Mouse (Mus musculus): ENCODE measurements around the gene Chd4. TPM values are rescaled to one million over a fixed set of nuclear protein-coding genes. Genes with fewer than 3 reads are reported as not detected.

Gene Chd4
- total and polyA plus RNA-seq, 3 experiments, result 93.0 to 232 (median 173) TPM

DNA sequence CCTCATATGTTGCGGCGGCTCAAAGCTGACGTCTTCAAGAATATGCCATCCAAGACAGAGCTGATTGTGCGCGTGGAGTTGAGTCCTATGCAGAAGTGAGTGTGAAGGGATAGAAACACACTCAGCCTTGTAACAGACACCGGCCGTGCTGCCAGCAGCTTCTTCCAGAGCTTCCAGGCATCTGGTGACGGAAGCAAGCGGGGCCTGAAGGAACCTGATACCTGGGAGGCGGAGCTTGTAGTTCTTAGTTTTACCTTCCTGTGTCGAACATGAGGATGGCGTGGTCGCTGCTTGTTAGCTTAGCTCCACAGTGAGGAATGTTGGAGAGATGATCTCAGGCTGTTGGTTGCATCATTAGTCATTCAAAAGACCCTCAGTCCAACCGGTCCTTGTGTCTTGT is 13.6 kb downstream of the Chd4 start:
- no peaks in the 10 kb centered on the region for H3K9me3 ChIP-seq (replicated peaks; ENCODE audit: insufficient read depth, low read length)
- no peak overlapping the region for H3K27ac ChIP-seq (ENCODE audit: control insufficient read depth, low read depth, low read length)
- no peak overlapping the region for H3K4me3 ChIP-seq (ENCODE audit: control insufficient read depth in 1 of 2, insufficient read depth in 1 of 2, low read depth in 2 of 2, low read length in 2 of 2)
- H3K4me1 ChIP-seq (ENCODE audit: control insufficient read depth in 1 of 2, insufficient read depth in 2 of 2, low read length in 2 of 2), result peaks cover 0 to 5% of the 10 kb centered on the region in 2 experiments; a peak in 2 of 4 replicates
- no peaks in the 10 kb centered on the region for H3K27me3 ChIP-seq (ENCODE audit: control insufficient read depth in 1 of 2, insufficient read depth in 2 of 2, low read length in 2 of 2)
- H3K9ac ChIP-seq (ENCODE audit: control insufficient read depth, low read depth, low read length, poor library complexity, severe bottlenecking), result no peak overlapping the region
- no peak for DNase-seq (ENCODE audit: low read depth, low spot score)
- no peaks in the 10 kb centered on the region for H3K79me2 ChIP-seq (ENCODE audit: control insufficient read depth, insufficient read depth, low read length, poor library complexity)
- TF ChIP-seq MYB (IDR thresholded peaks at IDR 0.05; ENCODE audit: low read depth, low read length), result no peak
- no peak for TF ChIP-seq ZC3H11A (IDR thresholded peaks at IDR 0.05; ENCODE audit: low read depth, low read length)
- TF ChIP-seq TAL1 (IDR thresholded peaks at IDR 0.05; ENCODE audit: low read length), result no peak
- no peak for TF ChIP-seq MEF2A (IDR thresholded peaks at IDR 0.05; ENCODE audit: extremely low read depth, insufficient replicate concordance, low read depth, low read length, poor library complexity, severe bottlenecking)
- TF ChIP-seq MAZ (IDR thresholded peaks at IDR 0.05; ENCODE audit: low read depth, low read length), result no peak
- TF ChIP-seq GATA1 (IDR thresholded peaks at IDR 0.05; ENCODE audit: low read depth, low read length), result no peak
- TF ChIP-seq ZKSCAN1 (IDR thresholded peaks at IDR 0.05; ENCODE audit: low read depth, low read length), result no peak
- no peak for TF ChIP-seq POLR2A (IDR thresholded peaks at IDR 0.05; ENCODE audit: control insufficient read depth in 1 of 2, insufficient read depth in 1 of 2, low read depth in 1 of 2, low read length in 2 of 2, poor library complexity in 1 of 2)
- H3K36me3 ChIP-seq (ENCODE audit: control insufficient read depth in 1 of 2, insufficient read depth in 2 of 2, low read length in 2 of 2), result peaks cover 3 to 51% of the 10 kb centered on the region in 2 experiments; a peak in 3 of 4 replicates

DNA sequence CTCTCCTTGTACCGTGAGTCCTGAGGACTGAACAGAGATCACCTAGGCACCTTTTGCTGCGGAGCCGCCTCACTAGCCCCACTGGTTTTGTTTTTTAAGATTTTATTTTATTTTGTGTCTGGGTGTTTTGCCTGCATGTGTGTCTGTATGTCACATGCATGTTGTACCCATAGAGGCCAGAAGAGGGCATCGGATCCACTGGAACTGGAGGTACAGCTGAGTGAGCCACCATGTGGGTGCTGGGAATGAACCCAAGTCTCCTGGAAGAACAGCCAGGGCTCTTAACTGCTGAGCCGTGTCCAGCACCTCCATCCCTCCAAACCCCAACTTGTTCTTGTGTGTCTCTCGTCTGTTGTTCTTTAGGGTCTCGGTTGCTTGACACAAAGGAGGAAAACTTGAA is 15.1 kb downstream of the Chd4 start:
- Histone ChIP-seq H3K4me1 (ENCODE audit: control insufficient read depth in 1 of 2, insufficient read depth in 2 of 2, low read length in 2 of 2) (no peaks in the 10 kb centered on the region), H3K79me2 (ENCODE audit: control insufficient read depth, insufficient read depth, low read length, poor library complexity) (no peaks in the 10 kb centered on the region), H3K9ac (ENCODE audit: control insufficient read depth, low read depth, low read length, poor library complexity, severe bottlenecking) (no peak overlapping the region), H3K27me3 (ENCODE audit: control insufficient read depth in 1 of 2, insufficient read depth in 2 of 2, low read length in 2 of 2) (no peaks in the 10 kb centered on the region), H3K4me3 (ENCODE audit: control insufficient read depth in 1 of 2, insufficient read depth in 1 of 2, low read depth in 2 of 2, low read length in 2 of 2) (no peak overlapping the region), H3K36me3 (ENCODE audit: control insufficient read depth in 1 of 2, insufficient read depth in 2 of 2, low read length in 2 of 2) (peaks cover 0 to 54% of the 10 kb centered on the region in 2 experiments; a peak in 2 of 4 replicates), H3K9me3 (replicated peaks; ENCODE audit: insufficient read depth, low read length) (no peaks in the 10 kb centered on the region), H3K27ac (ENCODE audit: control insufficient read depth, low read depth, low read length) (no peak overlapping the region)
- DNase-seq (ENCODE audit: low read depth, low spot score), result peak; percentile 79
- TF ChIP-seq CHD2 (IDR thresholded peaks at IDR 0.05; ENCODE audit: low read length), result no peak
- no peak for TF ChIP-seq EP300 (IDR thresholded peaks at IDR 0.05; ENCODE audit: low read depth in 1 of 2, low read length in 2 of 2)
- no peak for TF ChIP-seq MAX (IDR thresholded peaks at IDR 0.05; ENCODE audit: low read length)
- peak; percentile 78 for TF ChIP-seq MYC (IDR thresholded peaks at IDR 0.05; ENCODE audit: low read depth, low read length)
- TF ChIP-seq USF1 (IDR thresholded peaks at IDR 0.05; ENCODE audit: low read depth, low read length), result no peak
- no peak for TF ChIP-seq POLR2AphosphoS2 (IDR thresholded peaks at IDR 0.05; ENCODE audit: low read length)
- no peak for TF ChIP-seq USF2 (IDR thresholded peaks at IDR 0.05; ENCODE audit: borderline replicate concordance in 1 of 2, insufficient read depth in 1 of 2, low read depth in 1 of 2, low read length in 2 of 2)
- peak; percentile 65 for TF ChIP-seq SMC3 (IDR thresholded peaks at IDR 0.05; ENCODE audit: low read depth, low read length)
- no peak for TF ChIP-seq GATA1 (IDR thresholded peaks at IDR 0.05; ENCODE audit: low read depth, low read length)
- TF ChIP-seq ELF1 (IDR thresholded peaks at IDR 0.05; ENCODE audit: low read depth, low read length), result no peak
- TF ChIP-seq ZNF384 (IDR thresholded peaks at IDR 0.05; ENCODE audit: low read depth, low read length), result no peak
- TF ChIP-seq MEF2A (IDR thresholded peaks at IDR 0.05; ENCODE audit: extremely low read depth, insufficient replicate concordance, low read depth, low read length, poor library complexity, severe bottlenecking), result no peak
- no peak for TF ChIP-seq MXI1 (IDR thresholded peaks at IDR 0.05; ENCODE audit: low read depth, low read length)
- no peak for TF ChIP-seq MYB (IDR thresholded peaks at IDR 0.05; ENCODE audit: low read depth, low read length)
- no peak for TF ChIP-seq CHD1 (IDR thresholded peaks at IDR 0.05; ENCODE audit: low read depth, low read length)
- no peak for TF ChIP-seq UBTF (IDR thresholded peaks at IDR 0.05; ENCODE audit: borderline replicate concordance, insufficient read depth, low read depth, low read length)
- TF ChIP-seq ZKSCAN1 (IDR thresholded peaks at IDR 0.05; ENCODE audit: low read depth, low read length), result no peak
- no peak for TF ChIP-seq MAFK (IDR thresholded peaks at IDR 0.05; ENCODE audit: borderline replicate concordance, low read depth, low read length)
- TF ChIP-seq CTCF (IDR thresholded peaks at IDR 0.05 in 2 of 3, conservative IDR thresholded peaks at IDR 0.05 in 1 of 3; ENCODE audit: control insufficient read depth in 1 of 3, insufficient read depth in 1 of 3, low read depth in 2 of 3, low read length in 3 of 3, poor library complexity in 1 of 3, severe bottlenecking in 1 of 3), result peak; percentile 62 to 70 (median 69)
- TF ChIP-seq RAD21 (IDR thresholded peaks at IDR 0.05; ENCODE audit: low read depth, low read length), result peak; percentile 35
- TF ChIP-seq BHLHE40 (IDR thresholded peaks at IDR 0.05; ENCODE audit: borderline replicate concordance, low read depth, low read length), result no peak
- TF ChIP-seq SIN3A (IDR thresholded peaks at IDR 0.05; ENCODE audit: low read length), result no peak
- TF ChIP-seq GABPA (IDR thresholded peaks at IDR 0.05; ENCODE audit: low read depth, low read length), result no peak
- no peak for TF ChIP-seq TCF12 (IDR thresholded peaks at IDR 0.05; ENCODE audit: low read depth, low read length)
- TF ChIP-seq TAL1 (IDR thresholded peaks at IDR 0.05; ENCODE audit: low read length), result no peak
- TF ChIP-seq HCFC1 (IDR thresholded peaks at IDR 0.05; ENCODE audit: low read depth, low read length), result no peak
- TF ChIP-seq KAT2A (conservative IDR thresholded peaks at IDR 0.05; ENCODE audit: low read depth, low read length), result no peak
- 0 out of 2 replicates have a peak, but pooled peaks have one; percentile 15 for TF ChIP-seq ETS1 (IDR thresholded peaks at IDR 0.05; ENCODE audit: low read depth, low read length)
